Mouse (Mus musculus): ENCODE measurements around the gene Eif5a.

DNA sequence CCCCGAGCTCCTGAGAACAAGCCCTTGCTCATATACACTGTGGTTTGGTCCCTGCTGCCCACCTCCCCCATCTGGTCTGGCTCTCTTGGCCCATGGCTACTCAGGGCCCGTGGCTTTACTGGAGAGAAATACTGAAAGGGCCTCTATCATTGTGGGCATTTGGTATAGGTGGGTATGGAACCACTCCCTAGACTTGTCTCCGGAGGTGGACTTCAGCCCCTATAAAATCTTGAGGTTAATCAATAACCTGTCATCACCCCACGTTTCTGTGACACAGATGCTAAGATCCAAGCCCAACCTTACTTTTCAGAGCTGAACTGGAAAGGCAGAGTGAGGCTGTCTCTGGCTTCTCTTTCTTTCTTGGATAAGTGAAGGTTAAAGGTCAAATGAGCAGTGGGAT lies 47.0 kb upstream of the Eif5a start:
- TF ChIP-seq CTCF (IDR thresholded peaks at IDR 0.05; ENCODE audit: control insufficient read depth, insufficient read depth, low read length) (no peak), POLR2A (IDR thresholded peaks at IDR 0.05; ENCODE audit: borderline replicate concordance, control insufficient read depth, low read depth, low read length) (no peak)
